Mouse (Mus musculus) kidney, adult 2 months (tissue): Measurements from ENCODE around the gene Acot8.

Source experiments
- CTCF ChIP-seq: fragments of 200-500 bp; conservative IDR thresholded peaks from 2 replicates; pipeline ENCODE4 v1.5.1; 2011; ENCODE audit warnings: low read depth, mild to moderate bottlenecking, control low read depth, low read length, moderate library complexity, mixed read lengths; ENCODE audit not compliant: insufficient read depth, insufficient read length
- POLR2A ChIP-seq: fragments of 200-500 bp; IDR thresholded peaks from one replicate; pipeline ENCODE4 v1.6.1; 2011; ENCODE audit warnings: low read depth, low read length, control low read depth

GRCm38 (mm10) chr2:164823181-164823585 is 18.5 kb upstream of the Acot8 start:
- TF ChIP-seq CTCF (no peak), POLR2A (no peak)
